Mouse (Mus musculus) 3134 (cell line): ENCODE measurements around the gene Rab3il1.
A peak's percentile ranks its signal among the peaks of the same experiment; 100 is the strongest.

ENCODE experiments used
- DNase-seq: peaks from one replicate; pipeline ENCODE4 v3.0.0-alpha.2; 2011; ENCODE audit warnings: low spot score; ENCODE audit not compliant: insufficient read length; ENCODE audit errors: extremely low read depth

Rab3il1 gene

DNA sequence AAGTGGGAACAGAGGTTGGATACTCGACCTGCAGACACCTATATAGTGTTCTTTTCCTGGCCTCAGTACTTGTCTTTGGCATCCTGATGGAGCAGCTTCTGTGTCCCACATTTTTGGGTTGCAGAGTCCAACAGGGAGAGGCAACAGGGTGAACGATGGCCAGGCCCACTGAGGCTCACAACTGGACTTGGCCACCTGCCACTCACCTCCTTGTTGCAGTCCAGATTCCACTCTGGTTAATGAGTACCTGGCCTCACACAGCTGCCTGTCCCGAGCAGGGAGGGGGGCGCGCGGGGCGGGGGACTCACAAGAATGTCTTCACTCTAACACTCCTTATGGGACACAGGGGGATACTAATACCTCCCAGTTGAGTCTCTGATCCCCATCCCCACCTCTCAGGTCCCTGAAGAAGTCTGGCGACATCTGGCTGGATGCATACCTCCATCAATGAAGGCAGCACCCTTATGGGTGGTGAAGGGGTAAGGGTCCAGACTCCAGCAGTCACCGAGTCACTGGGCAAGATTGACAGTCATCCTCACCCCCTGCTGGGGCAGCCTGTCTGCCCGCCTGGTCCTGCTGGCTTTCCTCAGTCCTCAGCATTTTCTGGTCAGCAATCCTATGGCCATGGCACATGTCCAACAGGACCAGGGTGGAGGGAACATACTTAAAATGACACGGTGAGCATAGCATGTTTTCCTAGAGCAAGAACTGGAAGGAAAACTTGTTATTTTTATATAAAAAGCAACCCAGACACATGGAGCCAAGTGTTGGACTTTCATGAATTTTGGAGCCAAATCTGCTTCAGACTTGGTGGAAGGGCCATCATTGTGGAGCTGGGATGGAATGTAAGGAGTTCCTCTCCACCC, 56.2 kb downstream of the Rab3il1 start:
- peak; percentile 24 for DNase-seq

DNA sequence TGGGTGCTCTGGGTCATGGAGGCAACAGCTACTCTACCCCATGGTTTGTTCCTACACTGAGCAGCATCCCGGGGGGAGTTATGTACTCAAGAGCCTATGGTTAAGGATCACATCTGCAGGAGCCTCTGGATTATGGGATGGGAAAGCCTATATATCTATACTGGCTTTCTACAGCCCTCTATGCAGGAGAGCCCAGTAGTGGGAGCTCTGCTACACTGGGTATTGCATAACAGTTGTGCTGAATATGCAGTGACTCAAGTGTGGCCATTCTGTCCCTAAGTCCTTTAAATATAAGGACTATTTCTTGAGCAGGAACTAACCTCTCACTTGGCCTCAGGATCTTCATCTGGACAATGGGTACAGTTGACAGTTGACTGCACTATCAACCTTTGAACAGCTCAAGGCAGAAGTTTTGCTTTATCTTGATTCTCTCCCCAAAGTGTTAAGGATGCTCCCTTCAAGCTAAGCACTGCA, 56.9 kb downstream of the Rab3il1 start:
- DNase-seq, result no peak

DNA sequence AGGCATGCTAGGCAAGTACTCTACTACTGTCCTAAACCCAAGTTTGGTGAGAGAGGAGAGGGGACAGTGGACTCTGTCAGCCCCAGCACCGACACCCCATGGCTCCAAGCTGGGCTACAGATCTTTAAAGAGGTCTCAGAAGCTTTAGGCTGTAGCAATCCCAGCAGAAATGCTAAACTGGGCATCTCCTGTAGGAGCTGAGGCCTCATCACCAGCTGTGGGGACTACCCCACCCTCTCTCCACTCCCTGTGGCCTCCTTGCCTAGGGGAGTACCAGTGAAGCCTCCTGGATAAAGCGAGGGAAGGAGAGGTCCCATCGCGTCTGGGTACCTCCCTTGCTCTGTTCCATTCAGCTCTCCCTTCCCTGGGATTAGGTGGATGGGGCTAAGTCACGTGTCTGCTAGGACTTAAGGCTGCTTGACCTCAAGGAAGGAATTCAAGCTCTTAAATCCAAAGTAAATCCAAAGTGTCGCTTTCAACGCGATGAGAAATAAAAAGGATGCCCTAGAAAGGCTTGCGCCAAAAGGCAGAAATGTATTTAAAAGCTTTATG, 57.5 kb downstream of the Rab3il1 start:
- DNase-seq, result no peak

DNA sequence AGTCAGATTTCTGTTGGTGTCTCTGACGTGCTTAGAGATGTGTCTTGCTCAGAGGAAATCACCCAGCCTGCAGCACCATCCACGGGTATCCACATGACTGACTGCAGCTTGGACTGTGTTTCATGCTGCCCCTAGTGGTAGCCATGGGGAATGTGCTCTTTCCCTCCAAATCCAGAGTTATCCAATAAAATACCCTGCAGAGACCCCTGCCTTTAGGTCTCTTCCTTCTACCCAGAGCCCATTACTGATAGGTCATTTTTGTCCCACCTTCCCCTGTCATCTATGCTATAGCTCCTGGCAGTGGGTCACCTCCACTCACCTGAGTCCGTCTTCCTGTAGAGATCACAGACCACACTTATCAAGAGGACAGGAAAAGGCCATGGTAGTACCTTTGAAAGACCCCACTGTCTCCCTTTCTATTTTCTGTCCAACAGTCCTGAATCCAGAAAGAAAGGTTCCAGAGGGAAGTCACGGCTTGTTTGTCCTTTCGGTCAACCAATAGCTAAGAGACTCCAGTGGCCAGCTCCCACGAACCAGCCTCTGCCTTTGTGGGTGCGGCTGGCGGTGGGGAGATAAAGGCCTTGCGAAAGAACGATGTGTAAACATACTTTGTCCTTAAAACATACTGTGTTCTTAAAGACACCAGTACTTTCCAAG, 58.6 kb downstream of the Rab3il1 start:
- no peak for DNase-seq

DNA sequence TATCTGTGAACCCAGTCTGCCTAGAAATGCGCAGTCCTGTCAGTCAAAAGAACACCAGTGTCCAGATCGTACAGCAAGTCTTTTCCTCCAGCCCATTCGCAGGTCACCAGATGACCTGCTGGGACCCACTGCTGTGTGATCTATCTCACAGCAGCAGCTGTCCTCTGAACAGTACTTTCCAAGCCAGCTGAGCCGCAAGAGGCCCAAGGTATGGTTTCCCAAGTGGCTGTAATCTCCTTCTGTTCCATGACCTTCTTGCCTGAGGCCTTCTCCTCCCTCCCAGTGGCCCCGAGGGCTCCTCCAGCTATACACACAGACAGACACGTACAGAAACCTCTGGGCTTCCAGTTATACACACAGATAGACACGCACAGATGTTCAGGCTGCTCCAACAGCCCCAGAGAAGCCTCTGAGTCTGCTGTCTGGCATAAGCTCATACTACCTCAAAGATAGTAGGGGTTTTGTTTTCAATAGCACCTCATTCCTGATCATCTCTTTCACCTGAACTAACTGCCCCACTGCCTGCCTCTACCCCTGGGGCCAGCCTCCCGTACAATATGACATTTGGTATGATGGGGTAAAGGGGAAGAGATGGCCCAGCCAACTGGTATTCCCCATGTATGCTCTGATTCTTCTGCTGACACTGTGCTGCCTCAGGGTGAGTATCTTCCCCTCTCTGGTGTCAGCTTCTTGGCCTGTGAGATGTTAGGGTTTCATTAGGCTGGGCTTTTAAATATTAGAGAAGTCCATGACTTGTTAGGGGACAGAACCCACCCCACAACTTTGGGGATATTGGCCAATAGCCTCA, 59.5 kb downstream of the Rab3il1 start:
- no peak for DNase-seq

DNA sequence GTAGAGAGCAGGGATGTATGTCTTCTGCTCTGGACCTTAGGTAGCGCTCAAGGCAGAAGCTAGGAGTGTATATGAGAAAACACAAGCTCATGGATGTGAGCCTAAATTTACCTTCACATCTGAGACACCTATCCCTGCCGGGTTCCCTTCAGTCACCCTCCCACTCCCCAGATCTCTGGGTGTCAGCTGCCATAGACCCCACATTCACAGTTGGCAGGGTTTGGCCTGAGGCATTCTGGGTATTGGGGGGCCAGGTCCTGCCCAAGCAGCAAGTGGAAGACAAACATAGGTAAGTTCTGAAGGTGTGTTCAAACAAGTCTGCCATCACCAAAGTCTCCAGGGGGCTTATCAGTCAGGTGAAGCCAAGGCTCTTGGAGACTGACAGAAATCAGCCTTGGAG, 60.2 kb downstream of the Rab3il1 start:
- no peak for DNase-seq

DNA sequence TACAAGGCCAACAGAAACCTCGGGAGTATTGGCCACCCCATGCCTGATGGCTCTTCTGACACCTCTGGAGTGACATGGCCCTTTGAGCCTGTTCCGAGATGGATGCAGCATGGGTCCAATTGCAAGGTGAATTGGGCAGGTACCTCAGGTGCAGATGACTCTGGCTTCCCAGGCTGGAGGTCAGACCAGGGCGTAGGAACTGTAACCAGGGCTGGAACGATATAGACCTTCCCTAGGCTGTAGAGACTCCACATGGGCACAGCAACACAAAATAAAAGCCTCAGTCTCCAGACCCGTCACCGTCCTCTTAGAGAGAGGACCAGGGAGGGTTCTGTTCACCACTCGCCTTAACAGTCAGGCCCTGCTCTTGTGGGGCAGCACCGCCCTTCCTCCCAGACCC, 60.8 kb downstream of the Rab3il1 start:
- DNase-seq, result no peak

DNA sequence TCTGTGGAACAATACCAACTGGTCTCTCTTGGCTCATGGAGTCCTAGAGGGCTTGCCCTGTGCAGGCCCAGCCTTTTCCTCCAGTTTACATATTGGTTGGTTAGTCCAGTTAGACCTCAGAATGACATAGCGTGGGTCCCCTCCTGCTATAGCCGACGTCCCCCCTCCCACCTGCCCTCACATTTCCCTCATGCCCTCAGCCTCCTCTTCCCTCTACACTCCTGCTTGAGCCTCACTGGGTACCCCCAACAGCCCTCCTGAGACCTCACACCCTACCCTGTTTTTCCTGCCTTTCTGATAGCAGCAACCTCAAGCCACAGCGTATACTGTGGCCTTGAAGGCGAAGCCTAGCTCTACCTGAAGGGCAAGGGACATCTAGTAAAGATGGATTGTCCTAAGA, 61.4 kb downstream of the Rab3il1 start:
- DNase-seq, result no peak

DNA sequence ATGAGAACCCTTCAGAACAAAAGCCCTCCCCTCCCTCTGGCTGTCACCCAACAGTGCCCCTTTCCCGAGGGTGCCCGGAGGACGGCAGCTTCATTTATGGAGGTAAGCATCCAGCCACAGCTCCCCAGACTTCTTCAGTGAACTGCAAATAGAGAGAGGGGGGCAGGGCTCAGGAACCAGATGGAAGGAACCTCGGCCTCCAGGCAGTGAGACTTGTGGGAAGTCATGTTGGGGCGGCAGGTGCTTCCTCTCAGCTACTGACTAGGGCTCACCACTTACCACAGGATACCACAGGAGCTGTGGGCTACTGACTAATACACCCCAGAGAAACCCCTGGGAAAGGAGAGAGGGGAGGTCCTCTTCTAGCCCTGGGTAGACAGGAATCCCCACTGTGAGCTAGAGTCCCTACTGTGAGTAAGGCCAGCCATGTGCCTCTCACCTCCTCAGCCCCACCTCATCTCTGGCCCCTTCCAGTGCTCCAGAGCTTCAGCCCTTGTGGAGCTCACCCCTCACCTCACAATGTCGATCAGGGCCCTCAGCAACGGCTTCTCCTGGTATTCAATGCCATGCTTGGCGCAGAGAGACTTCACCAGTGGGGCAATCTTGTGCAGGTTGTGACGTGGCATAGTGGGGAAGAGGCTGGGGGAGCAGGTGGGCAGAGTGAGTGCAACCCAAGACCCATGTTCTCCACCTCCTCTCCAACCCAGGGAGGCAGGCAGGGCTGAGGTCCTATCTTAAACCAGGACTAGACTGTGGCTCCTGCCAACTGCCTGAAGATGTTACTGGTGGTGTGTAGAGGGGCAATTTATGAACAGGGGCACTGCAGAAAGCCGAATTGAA, 62.9 kb downstream of the Rab3il1 start:
- no peak for DNase-seq

DNA sequence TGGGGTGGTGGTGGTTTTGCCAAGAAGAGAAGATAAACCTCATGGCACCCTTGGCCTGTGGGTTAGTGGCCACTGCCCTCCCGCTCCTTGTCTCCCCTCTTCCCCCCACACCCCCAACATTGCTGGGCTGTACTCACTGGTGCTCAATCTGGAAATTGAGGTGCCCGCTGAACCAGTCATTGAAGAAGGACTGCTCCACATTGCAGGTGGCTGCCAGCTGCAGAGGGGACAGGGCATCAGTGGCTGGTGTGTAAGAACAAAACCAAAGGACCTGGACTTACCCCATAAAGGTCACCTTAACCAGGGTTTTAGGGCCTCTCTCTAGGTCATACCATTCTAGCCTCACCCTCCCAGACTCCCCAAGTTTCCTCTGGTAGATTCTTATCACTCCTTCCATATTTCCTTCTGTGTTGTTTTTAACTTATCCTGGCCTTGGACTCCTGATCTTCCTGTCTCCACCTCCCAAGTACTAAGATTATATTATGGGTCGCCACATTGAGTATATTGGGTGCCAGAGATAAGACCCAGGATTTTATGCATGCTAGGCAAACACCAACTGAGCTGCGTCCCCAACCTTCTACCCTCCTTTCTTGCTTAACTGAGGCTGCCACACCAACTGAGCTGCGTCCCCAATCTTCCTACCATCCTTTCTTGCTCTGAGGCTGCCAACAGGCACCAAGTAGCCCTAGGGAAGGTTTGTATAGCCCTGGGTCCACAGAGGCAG, 64.2 kb downstream of the Rab3il1 start:
- DNase-seq, result no peak

DNA sequence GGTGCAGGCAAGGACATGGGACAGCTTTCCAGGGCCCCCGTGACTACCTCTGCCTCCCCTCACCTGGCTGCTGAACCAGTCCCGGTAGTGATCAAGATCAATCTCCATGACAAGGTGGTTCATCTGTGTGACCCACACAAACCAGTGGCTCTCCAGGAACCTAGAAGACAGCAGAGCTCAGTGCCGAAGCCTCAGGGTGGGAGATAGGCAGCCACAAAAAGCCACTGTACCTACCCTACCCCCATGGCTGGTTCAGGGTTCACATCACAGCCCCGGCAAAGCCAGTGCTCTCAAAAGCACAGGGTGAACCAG, 64.7 kb downstream of the Rab3il1 start:
- no peak for DNase-seq

DNA sequence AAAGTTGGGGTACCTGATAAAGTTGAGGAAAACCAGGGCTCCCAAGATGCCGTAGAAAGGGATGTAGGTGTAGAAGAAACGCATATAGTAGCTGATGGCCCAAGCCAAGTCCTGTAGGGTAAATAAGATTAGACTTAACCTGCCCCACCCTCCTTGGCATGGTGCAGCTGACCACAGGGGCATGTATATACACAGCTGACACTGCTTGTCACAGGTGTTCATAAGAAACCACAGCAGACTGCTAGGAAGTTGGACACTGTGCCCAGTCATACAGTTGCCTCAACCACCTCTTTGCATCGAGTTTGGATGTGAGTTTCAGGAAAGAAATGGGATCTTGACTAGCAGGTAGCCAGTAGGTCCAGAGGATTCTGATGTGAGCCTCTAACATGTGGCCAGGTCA, 65.0 kb downstream of the Rab3il1 start:
- no peak for DNase-seq

DNA sequence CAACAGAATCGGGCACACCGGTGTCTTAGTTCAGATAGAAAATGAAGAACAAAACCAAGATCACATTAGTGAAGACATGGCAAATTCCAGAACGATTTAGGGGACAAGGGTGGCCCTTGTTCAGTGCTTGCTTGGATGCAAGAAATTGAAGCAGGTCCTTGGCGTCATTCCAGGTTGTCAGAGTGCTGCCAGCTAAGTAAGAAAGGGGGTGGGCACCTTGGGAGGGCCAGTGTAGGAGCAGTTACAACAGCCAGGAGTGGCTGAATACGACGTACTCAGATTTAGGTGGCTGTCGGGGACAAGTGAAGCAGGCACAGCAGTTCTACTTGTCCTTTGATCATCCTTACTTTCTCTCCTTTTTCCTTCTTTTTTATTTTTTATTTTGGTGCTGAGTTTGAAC, 66.2 kb downstream of the Rab3il1 start:
- no peak for DNase-seq

DNA sequence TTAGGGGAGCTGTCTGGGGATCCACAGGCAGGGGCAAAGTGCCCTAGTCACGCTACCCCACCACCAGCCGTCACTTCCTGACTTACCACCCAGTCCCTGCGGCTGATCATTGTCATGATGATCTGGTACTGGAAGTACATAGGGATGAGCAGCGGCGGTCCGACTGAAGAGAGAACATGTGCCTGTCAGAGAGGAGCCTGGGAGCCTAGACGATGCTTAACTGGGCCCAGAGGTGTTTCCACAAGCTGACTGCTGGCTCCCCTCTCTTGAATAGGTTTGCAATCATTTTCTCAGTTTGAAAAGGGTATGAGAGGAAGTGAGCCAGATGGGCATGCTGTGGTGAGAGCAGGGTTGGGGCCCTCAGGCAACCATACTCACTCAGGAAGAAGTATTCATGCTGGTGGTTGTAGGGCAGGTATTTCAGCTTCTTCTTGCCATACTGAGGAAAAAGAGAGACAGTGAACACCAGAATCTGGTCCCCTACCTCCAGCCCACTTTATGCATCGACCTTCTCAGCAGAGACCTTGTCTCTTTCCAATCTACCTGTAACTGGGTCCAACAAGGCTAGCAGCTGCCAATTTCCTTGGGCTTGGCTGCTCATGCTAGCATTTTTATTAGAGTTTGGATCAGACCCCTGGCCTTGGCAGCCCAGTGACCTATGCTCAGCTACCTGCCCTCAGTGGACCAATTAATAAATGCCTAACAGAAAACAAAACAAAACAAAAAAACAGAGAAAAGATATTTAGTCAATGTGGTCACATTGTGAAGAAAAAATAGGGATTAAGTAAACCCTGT, 68.9 kb downstream of the Rab3il1 start:
- no peak for DNase-seq

DNA sequence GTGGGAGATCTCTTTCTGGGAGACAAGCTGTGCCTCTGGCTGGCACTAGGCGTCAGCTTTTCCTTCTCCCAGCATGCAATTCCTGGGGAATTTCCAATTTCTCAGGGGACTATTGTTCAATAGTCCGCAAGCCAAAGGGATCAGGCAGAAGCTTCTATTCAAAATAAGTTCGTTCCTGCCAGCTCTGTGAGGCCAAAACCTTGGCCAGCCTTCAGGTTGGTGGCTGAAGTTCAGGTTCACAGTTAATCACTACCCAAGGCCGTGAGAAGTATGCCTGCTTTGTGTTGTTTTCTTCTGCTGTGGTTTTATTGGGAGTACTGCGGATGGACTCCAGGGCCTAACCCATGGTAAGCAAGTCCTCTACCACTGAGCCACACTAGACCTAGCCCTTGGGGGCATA, 69.7 kb downstream of the Rab3il1 start:
- DNase-seq, result no peak

DNA sequence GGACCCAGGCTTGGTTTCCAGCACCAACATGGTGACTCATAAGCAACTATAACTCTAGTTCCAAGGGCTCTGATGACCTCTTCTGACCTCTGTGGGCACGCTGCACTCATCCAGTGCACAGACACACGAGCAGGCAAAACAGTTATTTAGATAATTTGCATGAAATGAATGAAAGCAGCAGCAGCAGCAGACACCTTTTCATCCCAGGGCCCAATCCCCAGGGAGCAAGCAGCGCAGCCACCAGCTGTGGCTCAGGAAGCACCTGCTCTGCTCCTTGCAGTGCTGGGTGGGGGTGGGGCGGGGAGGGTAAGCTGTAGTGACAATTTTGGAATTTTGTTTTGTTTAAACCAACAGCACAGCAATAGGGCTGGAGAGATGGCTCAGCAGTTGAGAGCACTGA, 70.4 kb downstream of the Rab3il1 start:
- no peak for DNase-seq

DNA sequence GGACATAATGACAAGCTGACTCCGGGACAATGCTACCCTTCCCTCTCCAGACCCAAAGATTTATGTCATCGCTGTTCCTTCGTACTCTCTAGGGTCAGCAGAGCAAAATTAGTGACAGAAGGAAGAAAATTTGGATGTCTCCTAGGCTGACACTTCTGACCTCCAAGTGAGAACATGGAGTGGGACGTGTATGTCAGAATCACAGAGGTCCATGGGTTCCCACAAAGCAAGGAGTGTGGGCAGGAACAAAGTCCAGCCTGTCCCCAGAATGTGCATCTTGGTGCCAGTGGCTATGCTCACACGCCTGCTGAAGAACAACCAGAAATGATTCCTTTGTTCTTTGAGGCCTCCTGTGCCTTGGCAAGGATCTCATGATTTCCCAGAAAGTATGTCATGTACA, 71.7 kb downstream of the Rab3il1 start:
- no peak for DNase-seq

DNA sequence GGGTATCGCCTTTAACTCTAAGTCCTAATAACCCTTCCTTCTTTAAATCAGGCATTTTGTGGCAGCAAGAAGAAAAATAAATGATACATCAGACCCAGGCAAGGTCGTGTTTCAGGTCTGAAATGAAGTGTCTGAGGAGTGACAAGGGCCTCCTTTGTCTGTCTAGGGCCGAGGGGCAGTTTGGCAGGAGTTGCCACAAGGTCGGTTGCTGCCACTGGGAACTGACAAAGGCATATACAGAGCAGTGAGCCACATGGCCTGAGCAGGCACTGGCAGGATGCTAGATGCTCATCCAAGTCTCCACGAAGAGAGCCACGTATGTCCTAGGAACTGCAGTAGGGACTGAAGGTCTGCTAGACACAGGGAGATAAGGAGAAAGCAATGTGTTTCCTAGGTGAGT, 76.9 kb downstream of the Rab3il1 start:
- DNase-seq, result no peak

DNA sequence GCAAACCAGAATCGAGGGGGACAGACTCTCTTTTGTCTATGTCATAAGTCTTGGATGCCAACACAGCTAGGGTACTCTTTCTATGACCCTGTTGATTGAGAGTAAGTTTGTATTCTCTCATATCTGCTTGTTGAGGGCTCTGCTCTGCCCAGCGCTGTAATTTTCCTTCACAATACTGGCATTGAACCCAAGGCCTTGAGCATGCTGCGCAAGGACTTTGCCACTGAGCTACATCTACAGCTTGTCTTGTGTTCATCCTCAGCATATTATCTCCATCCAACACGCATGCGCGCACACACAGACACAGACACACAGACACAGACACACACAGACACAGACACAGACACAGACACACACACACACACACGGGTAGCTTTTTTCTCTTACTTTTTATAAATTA, 78.9 kb downstream of the Rab3il1 start:
- DNase-seq, result no peak
